Mouse (Mus musculus) adrenal gland, adult 18-20 months (tissue): Measurements from ENCODE around the gene Tmem161a. TPM values are rescaled to one million over a fixed set of nuclear protein-coding genes. Genes with fewer than 3 reads are reported as not detected.
A peak's percentile ranks its signal among the peaks of the same experiment; 100 is the strongest.

Source experiments
- DNase-seq, 2 experiments: peaks; one replicate each; pipeline ENCODE4 v3.0.0; 2021 to 2022; ENCODE audit warnings: low spot score in 2 of 2
- long read RNA-seq, 2 experiments: library from polyadenylated mRNA; stranded (forward); transcript quantifications; one replicate each; pipeline ENCODE4 v2.0.0; 2021
- total RNA-seq, 2 experiments: library from RNA; stranded (reverse); gene quantifications; 1 replicate in 1 of 2; 2 replicates in 1 of 2; pipeline ENCODE4 v1.2.3; 2021

Tmem161a gene
- total RNA-seq = 10 to 100 TPM; 68.0 to 84.2 TPM
- long read RNA-seq, experiment 1, transcript Tmem161a-214 (11 exons, 2,080 nt) = minor isoform, 5 of 59 reads
- long read RNA-seq, experiment 1, transcript Tmem161a-201 (12 exons, 3,018 nt) = major isoform, 9 of 59 reads
- long read RNA-seq, experiment 1, partial matches to known transcripts = 30 of 59 reads
- long read RNA-seq, experiment 1, other reads (novel, unspliced or antisense) = 14 of 59 reads
- long read RNA-seq, experiment 2, transcript Tmem161a-201 (12 exons, 3,018 nt) = major isoform, 20 of 127 reads
- long read RNA-seq, experiment 2, transcript Tmem161a-214 (11 exons, 2,080 nt) = minor isoform, 5 of 127 reads
- long read RNA-seq, experiment 2, partial matches to known transcripts = 85 of 127 reads
- long read RNA-seq, experiment 2, other reads (novel, unspliced or antisense) = 17 of 127 reads

DNA sequence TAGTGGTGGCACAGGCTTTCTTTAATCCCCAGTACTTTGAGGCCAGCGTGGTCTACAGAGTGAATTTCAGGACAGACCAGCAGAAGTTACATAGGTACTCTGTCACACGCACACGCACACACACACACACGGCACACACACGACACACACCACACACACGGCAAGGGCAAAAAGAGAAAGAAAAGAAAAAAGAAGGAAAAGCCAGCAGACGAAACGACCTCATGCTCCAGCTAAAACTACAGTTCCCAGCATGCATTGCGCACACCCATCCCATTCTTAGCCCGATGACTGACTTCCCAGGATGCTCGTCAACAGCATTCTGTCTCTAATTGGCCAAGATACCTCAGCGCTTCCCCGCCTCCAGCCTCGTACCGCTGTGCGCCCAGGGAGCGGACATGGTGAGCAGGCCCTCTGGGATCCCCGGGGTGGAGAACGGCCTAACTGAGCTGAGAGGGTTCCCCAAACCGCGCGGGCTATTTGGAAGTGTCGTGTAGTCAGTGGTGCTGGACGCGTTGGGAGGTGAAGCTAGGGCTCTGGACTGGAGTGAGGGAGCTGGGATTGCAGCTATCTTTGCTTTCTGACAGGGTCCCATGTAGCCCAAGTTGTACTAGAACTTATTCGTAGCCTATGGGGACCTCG lies at the start of gene Tmem161a:
TSS of gene Tmem161a (plus strand) at position 314 of the 639 bp plus-strand sequence.
- peak; percentile 77 to 85 for DNase-seq

DNA sequence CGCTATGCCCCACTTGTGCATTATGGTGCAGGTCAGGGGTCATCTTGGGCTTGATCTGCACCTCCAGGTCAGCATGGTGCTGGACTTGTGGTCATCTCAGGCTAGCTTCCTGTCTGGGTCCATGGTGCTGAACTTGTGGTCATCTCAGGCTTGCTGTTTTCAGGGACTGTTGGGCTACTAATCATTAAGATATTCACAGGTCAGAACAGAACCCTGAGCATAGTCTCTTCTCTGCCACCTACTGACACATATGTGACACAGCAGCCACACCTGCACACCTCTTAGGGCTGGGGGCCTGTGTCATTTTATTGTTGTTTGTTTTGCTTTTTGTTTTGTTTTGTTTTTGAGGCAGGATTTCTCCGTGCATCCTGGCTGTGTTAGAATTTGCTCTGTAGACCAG lies 49.3 kb upstream of the Tmem161a start:
- no peak for DNase-seq

DNA sequence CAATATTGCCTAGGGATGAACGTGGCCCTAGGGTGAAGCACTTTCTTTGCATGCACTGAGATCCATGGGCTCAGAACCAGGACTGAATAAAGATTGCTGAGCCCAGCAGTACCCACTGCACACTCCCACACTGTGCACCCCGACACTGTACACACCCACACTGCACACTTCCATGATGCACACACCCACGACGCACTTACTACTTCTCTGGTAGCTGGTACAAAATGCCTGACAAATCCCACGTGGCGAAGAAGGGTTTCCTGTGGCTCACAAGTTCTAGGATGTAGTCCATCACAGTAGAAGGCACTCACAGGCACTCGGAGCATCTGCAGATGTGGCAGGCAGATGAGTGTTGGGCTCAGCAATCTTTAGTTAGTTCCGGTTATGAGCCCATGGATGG lies 47.2 kb upstream of the Tmem161a start:
- no peak for DNase-seq

DNA sequence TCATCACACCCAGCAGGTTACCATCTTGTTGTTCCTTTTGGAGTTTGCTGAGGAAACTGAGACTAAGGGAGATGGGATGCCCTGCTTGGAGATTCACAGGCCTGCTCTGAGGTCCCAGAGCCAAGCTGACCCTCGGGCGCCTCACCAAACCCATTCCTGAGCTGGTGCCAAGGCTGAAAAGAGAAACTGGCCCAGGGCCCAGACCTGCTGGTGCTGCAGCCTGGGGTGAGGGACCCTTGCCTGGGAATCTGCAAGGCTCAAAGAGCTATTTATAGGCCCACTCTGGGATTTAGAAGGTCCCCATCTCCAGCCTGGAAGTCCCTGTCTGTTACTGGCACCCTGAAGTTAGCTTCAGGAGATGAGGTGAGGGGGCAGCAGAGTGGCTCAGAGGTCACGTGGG lies 43.7 kb upstream of the Tmem161a start:
- DNase-seq = no peak

DNA sequence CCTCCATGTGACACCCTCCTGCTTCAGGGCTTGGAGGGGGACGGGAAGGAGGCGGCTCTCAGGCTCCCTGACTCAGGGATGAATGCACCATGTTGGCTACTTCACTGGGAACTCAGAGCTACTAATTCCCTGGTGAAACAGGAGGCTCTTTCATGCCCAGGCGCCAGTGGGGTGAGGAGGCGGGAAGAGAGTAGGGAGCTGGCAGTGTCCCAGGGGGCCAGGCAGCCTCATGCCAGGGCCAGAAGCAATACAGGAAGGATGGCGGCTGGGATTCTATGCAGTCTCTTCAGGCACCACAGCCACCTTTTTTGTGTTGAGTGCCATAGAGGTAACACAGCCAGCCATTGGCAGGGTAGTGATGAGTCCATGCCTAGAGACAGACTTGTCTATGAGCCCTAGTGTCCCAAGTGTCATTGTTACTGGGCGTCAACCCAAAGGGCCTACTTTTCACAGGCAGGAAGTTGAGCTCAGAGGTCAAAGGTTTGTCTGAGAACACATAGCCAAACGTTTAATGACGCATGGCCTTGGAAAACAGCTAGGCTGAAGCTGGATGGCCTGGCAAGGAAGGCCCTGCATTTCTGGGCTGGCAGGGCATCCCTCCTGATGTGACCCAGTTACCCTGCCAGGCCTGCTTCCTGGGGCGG lies 42.7 kb upstream of the Tmem161a start:
- no peak for DNase-seq

DNA sequence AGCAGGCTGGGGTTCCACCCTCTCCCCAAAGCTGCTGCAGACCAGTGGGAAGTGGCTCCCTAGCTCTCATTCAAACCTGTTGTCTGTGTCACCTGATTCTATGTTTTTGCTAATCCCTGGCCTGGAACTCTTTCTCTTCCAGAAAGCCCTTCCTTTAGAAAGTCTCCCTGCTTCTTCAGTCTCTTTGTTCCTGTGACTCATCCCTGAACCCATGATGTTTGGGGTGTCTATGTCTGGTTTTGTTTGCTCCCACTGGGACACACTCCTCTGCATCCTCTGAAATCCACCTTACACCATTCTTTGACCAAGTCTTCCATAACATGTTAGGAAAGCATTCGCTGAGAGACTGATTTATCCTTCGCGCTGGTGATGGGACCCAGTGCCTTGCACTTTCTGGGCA lies 42.1 kb upstream of the Tmem161a start:
- no peak for DNase-seq

DNA sequence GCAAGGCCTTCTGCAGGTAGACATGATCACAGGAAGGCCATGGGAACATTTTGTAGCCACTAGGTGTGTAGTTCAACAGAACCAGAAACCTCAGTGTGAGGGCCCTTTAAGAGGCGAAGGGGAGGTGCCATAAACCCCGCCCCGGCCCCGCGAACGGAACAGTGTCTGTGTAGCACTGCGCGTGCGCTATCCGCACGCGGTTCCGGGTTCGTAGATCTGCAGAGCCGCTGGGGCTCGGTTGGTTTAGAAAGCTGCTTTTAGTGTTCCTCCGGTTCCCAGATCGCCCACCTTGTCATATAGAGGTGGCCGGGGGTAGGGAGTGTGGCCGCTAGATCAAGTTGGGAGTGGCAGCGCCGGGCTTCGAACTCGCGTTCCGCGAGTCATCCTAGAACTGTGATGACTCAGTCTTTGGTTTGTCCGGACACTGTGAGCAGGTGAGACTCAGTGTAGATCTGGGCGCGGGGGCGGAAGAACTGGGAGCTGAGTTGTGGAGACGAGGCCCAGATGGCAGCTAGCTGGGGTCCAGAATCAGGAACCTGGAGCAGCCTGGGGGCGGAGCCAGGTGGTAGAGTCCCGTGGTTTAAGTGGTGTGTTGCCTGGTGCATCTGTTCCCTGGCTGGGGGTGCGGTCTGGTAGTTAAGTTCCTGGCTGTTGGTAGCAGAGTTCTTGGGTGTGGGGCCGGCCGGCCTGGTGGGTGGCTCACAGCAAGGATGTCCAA lies 40.8 kb upstream of the Tmem161a start, which contains the start of gene Nr2c2ap:
TSS of gene Nr2c2ap (plus strand) at position 168 of the 718 bp plus-strand sequence.
- DNase-seq = peak; percentile 72 to 76

DNA sequence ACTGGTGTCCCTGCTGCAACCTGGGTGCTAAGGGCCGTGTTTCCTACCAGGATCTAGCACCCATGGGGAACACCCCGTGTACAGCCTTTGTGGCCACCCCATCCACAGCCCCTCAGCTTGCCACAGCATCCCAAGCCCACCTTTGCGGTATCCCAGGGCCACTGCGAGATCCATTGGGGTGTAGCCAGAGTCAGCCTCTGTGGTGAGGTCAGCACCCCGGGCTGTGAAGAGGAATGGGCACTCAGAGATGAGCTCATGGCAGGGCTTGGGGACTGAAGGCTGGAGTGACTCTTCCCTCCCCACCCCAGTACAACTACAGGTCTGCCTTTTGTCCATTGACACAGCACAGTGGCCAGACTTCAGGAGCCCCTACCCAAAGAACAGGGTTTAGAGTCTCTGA lies 38.1 kb upstream of the Tmem161a start:
- DNase-seq = no peak

DNA sequence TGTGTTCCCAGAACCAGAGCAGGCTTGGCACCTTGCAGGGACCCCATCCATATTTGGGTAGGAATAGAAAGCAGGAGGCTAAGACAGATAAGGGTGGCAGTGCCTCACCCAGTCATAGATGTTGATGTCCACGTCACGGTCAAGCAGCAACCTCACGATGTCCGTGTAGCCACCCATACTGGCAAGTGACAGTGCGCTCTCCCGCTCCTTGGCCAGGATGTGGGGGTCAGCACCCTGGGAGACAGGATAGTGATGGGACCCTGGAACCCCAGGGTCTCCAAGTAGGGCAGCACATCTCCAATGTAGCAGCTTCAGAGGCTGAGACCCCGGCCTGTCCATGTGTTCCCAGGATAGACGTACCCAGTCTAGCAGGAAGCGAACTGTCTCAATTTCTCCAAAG lies 37.2 kb upstream of the Tmem161a start:
- DNase-seq = no peak

DNA sequence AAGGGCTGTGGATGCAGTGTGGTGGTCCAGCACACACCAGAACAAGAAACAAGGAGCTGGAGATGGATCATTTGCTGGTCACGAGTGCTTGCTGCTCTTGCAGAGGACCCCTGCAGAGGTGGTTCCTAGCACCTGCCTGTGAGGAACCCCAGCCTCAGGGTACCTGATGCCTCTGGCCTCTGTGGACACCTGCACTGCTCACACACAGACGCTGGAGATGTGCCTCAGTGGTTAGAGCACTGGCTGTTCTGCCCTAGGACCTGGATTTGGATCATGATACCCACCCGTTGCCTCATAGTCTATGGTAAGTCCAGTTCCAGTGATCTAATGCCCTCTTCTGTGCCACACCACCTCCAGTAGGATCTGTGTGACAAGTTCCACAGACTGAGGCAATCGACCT lies 35.6 kb upstream of the Tmem161a start:
- no peak for DNase-seq

DNA sequence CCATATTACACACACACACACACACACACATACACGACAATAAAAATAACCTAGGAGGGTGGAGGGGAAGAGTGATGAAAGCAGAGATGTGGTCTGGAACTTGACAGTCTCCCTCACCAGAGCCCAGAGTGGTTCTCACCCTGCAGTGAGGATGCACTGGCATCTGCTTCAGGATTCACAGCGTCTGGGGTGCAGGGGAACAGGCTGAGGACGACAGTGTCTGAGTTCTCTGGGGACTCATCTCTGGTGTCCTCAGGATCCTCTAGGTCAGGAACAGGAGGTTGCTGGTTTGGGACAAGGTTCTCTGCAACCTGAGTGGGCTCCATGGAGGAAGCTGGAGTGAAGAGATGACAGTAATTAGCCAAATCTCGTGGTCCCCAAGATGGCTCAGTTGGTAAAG lies 34.3 kb upstream of the Tmem161a start:
- DNase-seq = no peak

DNA sequence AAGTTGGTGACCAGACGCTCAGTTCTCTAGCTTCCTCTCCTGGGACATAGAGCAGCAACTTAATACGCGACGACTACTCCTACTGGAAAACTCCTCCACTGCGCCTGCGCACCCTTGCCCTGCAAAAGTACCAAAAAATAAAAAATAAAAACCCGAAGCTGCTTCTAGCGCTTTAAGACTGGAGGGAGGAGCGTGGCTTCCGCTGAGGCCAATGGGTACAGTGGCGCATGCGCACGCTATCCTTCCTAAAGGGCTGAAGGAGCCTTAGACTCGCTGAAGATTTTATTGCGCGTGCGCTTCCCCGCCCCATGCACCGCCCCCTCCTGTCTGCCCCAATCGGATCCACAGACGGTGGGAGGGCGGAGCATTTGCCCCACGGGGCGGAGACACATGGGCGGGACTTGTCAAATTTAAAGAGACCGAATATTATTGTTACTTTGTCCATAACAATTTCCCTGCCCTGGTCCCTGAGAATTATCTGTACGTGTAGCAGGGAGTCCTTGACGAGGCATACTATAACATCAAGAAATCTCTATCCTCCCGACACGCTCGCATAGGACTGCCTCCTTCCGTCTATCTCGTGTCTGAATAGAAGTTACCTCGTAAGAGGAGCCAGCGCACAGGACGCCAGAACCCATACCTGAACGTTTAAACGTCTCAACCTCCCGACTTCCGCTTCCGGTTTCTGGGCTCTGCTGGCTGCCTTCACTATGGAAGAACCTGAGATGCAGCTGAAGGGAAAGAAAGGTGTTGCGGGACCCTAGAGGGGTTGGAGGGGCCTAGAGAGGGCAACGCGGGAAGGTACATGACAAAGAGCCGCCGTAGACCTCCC lies 32.9 kb upstream of the Tmem161a start, which contains the start of the genes Rfxank, Borcs8 and Mef2b:
TSS of gene Rfxank (minus strand) at position 129 of the 832 bp plus-strand sequence.
TSS of gene Borcs8 (plus strand) at position 474 of the 832 bp plus-strand sequence.
TSS of gene Mef2b (plus strand) at position 686 of the 832 bp plus-strand sequence.
- peak; percentile 95 to 96 for DNase-seq

DNA sequence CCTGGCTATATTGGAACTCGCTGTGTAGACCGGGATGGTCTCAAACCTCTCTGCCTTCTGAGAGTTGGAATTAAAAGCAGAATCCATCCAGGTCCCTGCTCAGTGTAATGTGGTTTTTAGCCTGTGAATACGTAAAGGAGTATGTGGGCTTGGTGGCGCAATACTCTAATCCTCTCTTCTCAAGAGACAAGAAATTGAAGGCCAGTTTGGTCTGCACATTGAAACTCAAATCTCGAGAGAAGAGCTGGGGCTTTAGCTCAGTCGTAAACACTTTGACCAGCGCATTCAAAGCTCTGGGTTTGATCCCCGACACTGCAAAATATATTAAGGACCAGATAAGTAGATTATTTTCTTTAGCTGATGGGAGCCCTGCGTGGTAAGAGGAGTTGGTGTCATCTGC lies 32.2 kb upstream of the Tmem161a start:
- no peak for DNase-seq

DNA sequence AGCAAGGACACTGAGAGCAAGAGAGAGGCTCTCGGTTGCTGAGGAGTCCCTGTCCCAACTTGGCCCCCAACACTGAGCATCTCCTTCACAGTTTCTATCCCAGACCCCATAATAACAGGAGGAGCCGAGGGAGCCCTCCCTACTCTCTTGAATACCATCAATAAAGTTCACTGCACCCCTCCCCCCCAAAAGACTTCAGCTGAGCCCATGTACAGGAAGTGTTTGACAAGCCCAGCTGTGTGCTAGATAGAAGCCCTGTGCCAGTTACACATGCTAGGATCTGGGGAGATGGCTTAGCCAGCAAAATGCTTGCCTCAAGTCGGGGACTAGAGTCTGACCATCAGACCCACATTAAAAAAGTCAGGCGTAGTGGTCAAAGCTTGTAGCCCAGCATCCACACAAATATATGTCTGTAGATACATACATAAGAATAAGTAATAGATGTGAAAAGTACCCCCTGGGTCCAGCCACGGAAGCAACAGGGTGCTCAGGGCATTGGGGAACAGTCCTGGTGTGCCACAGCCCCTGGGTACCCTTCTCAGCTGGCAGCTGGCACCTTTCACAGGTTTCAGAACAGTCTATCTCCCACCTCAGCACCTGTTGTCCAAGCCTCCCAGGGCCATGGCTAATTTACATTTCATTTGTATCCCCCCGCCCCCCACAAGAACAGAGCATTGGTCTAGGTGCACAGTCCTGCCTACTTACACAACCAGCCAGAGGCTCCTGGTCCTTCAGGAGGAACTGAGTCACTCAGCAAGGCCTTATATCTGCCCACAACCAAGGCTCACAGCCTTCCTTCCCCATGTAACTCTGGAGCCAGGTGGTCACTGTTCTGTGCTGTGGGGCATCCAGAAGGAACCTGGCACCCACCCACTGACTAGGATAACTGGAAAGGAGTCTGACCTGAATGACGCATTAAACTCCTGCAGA lies 24.2 kb upstream of the Tmem161a start:
- no peak for DNase-seq

DNA sequence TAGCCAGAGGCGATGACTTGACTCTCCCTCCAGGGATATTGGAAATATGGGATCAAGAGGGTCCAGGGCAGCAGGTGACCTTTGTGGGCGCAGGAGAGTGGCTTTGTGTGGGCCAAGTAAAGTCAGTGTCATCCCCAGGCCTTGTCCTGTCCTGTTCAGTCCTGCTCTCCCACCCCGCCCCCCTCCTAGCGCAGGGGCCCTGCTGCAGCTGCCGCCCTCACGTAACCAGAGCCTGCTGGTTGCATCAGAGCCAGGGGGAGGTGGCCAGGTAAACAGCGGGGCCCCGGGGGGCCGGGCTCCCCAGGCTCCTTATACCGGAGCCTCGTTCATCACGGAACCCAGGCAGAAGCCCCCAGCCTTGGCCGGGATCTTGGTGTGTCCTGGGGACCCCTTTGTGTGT lies 22.0 kb upstream of the Tmem161a start:
- no peak for DNase-seq

DNA sequence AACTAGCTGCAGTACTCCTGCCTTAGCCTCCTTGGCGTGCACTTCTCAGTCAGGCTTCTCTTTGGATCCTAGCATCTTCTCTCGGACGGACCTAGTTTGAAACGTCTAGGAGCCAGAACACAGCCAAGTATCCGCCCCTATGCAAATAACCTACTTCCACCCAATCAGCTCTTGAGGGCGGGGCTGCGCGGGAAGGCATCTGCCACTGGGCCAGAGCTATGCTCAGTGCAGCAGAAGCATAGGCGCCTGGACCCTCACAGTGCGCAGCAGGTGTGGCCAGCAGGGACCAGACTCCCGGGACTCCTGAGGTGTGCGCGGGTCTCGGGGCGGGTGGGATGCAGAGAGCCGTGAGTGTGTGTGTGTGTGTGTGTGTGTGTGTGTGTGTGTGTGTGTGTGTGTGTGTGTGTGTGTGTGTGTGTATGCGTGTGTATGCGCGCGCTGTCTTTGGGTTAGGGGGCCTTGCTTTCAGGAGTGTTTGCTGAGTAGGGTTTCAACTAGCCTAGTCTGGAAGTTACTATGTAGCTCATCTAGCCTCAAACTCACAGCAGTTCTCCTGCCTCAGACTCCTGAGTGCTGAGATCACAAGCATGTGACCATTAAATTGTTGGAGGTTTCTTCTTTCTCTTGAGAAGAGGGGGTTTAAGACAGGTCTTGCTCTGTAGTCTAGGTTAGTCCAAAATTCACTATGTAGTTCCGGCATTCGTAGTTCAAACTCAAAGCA lies 19.5 kb upstream of the Tmem161a start:
- DNase-seq = peak in 1 of 2 experiments; percentile 45

DNA sequence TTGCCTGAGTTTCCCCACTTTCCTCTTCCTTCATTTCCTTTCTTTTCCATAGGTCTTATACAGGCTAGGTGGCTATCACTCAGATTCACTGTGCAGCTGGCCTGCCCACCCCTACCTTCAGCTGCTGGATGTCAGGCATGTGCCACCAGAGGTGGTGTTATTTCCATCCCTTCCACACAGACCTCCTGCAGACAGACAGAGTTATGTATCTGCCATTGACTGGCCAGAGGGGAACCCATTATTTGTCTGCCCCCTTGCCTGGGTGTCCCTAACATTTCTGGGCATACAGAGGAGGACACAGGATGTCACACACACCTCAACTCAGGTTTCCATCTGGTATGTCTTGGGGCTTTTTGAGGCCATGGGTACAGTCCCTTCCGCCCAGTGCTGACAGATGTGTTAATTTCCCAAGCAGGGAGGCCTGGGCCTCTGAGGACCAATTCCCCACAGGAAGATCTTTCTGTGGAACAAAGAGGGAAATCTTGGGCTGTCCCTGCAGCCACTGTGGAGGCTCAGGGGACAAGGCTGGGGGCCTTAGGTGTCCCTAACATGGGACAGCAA lies 14.8 kb upstream of the Tmem161a start:
- DNase-seq = no peak
